Mouse (Mus musculus) liver, embryonic 11.5 days (tissue): ENCODE results near the gene Chac2. TPM values are rescaled to one million over a fixed set of nuclear protein-coding genes. Genes with fewer than 3 reads are reported as not detected.

Experiments
- ATAC-seq: fragments of 200-750 bp; cut with Nextera tagmentation; replicated peaks from 2 replicates; pipeline ENCODE4 v1.8.0; 2017; ENCODE audit warnings: moderate number of reproducible peaks, mild to moderate bottlenecking, moderate TSS enrichment, moderate library complexity; ENCODE audit not compliant: low FRiP score
- DNase-seq: peaks from one replicate; pipeline ENCODE4 v3.0.0-alpha.2; 2017; ENCODE audit warnings: low spot score
- H3K27ac ChIP-seq: fragments of 300-500 bp; sonication (generic); 2 replicates; pipeline ENCODE4 v1.5.1; 2014; ENCODE audit warnings: mild to moderate bottlenecking, low read depth, low read length, control low read depth
- H3K27me3 ChIP-seq: fragments of 300-500 bp; sonication (generic); replicated peaks from 2 replicates; pipeline ENCODE4 v1.6.1; 2014; ENCODE audit warnings: low read length, mixed read lengths; ENCODE audit not compliant: control insufficient read depth, insufficient read depth
- H3K36me3 ChIP-seq: fragments of 300-500 bp; sonication (generic); 2 replicates; pipeline ENCODE4 v1.6.1; 2014; ENCODE audit warnings: mild to moderate bottlenecking, low read length, moderate library complexity, mixed read lengths; ENCODE audit not compliant: control insufficient read depth, insufficient read depth
- H3K4me1 ChIP-seq: fragments of 300-500 bp; sonication (generic); replicated peaks from 2 replicates; pipeline ENCODE4 v1.6.1; 2014; ENCODE audit warnings: low read length, mixed read lengths; ENCODE audit not compliant: control insufficient read depth, insufficient read depth
- H3K4me2 ChIP-seq: fragments of 300-500 bp; sonication (generic); 2 replicates; pipeline ENCODE4 v1.6.1; 2014; ENCODE audit warnings: mild to moderate bottlenecking, control low read depth, moderate library complexity
- H3K4me3 ChIP-seq: fragments of 300-500 bp; sonication (generic); 2 replicates; pipeline ENCODE4 v1.5.1; 2014; ENCODE audit warnings: low read depth, low read length, control low read depth
- H3K9ac ChIP-seq: fragments of 300-500 bp; sonication (generic); 2 replicates; pipeline ENCODE4 v1.6.1; 2014; ENCODE audit warnings: low read depth, low read length, control low read depth
- H3K9me3 ChIP-seq: fragments of 300-500 bp; sonication (generic); 2 replicates; pipeline ENCODE4 v1.6.1; 2016; ENCODE audit warnings: low read length, inconsistent platforms, mixed read lengths; ENCODE audit not compliant: control insufficient read depth
- polyA plus RNA-seq: library from polyadenylated mRNA; unstranded; fragments of >200 nt; fragmentation: Nextera tagmentation; extraction: Ambion mirVana; gene quantifications from 2 replicates; pipeline ENCODE4 v1.2.1, GENCODE M21; 2014

Gene Chac2
- polyA plus RNA-seq, 1 experiment from 2014 or later: 27.0 TPM

- H3K36me3 ChIP-seq: peaks cover 8% of the 10 kb centered on the region; the same call in 1 of the 2 replicates
- H3K4me1 ChIP-seq: no peaks in the 10 kb centered on the region
- ATAC-seq: no peak; the same call in 1 of the 2 replicates
- H3K9ac ChIP-seq: no peak overlapping the region
- H3K9me3 ChIP-seq: no peaks in the 10 kb centered on the region
- H3K4me3 ChIP-seq: no peak overlapping the region
- H3K4me2 ChIP-seq: no peak overlapping the region
- no peak overlapping the region for H3K27ac ChIP-seq
- no peaks in the 10 kb centered on the region for H3K27me3 ChIP-seq
- DNase-seq: no peak
Measured at GRCm38 (mm10) chr11:30928079-30928478, 58.1 kb downstream of the Chac2 start.

Other genes starting within 250 kb of the Chac2 start
- gene Psme4, start 214.6 kb downstream of the Chac2 start, polyA plus RNA-seq: 18.9 and 20.6 TPM in 2 replicates
- 0.10 TPM in 1 of 2 replicates, not detected in the other for gene Gpr75, start 101.0 kb downstream of the Chac2 start, polyA plus RNA-seq
- gene Asb3, start 100.9 kb downstream of the Chac2 start, polyA plus RNA-seq: 18.9 and 21.8 TPM in 2 replicates
- gene Erlec1, start 32.0 kb downstream of the Chac2 start, polyA plus RNA-seq: 8.1 TPM in 2 replicates
- gene Gm17332, start 196.1 kb upstream of the Chac2 start, polyA plus RNA-seq: not detected in 2 replicates